9 mouse cellular contexts compared by ENCODE assay signal in genomic region chr13:59365460-59365859, GRCm38 (mm10).
A peak's percentile ranks its signal among the peaks of the same experiment; 100 is the strongest.
DNase-seq lines count a peak whose midpoint lies in the region; ATAC-seq and TF ChIP-seq lines count a peak whose summit lies in the region.
"Had no signal": no experiment of that assay in that cellular context is flagged by ENCODE, and none has a peak within 500 bp of the region (broad histone marks: within the 10 kb centered on the region; RNA-seq: fewer than 3 reads in every experiment).

No protein-coding gene starts in this region.

- H3K9me3 ChIP-seq in E14TG2a.4 (ENCODE audit: low read length) = no peaks in the 10 kb centered on the region
- H3K9me3 ChIP-seq: heart, embryonic 15.5 days had no signal

- DNase-seq in adrenal gland, adult 2 months = peak; percentile 58
- DNase-seq in embryo, embryonic 10 days (ENCODE audit: low spot score) = peak; percentile 89
- DNase-seq in gastrocnemius, postnatal 25 days = peak; percentile 27
- peak; percentile 14 for DNase-seq in large intestine, adult 2 months (ENCODE audit: low read depth, low spot score)
- DNase-seq in lung, adult 2 months = peak; percentile 61
- DNase-seq in right cerebral cortex, adult 18-20 months = peak; percentile 85

- H3K4me1 ChIP-seq in E14TG2a.4 (replicated peaks; ENCODE audit: low read depth, low read length) = 0 out of 2 replicates have a peak, but pooled peaks cover 3% of the 10 kb centered on the region
- no peaks in the 10 kb centered on the region for H3K4me1 ChIP-seq in lung, adult 2 months (ENCODE audit: control insufficient read depth, insufficient read depth, low read length)

- ATAC-seq in erythroid progenitor cell, adult 5-6 weeks (replicated peaks; ENCODE audit: low FRiP score, poor library complexity, severe bottlenecking) = no peak

- H3K27me3 ChIP-seq in E14TG2a.4 (ENCODE audit: insufficient read depth, low read length) = peaks cover 6% of the 10 kb centered on the region; the same call in 1 of the 2 replicates
- H3K27me3 ChIP-seq: heart, embryonic 15.5 days had no signal

- 38% methylated on average over 5 of the region's 5 CpGs for WGBS in large intestine, adult 2 months
- WGBS in lung, adult 2 months = 43% methylated on average over 5 of the region's 5 CpGs

- no peak overlapping the region for H3K4me3 ChIP-seq in E14TG2a.4 (replicated peaks; ENCODE audit: low read length)
- H3K4me3 ChIP-seq in lung, adult 2 months (replicated peaks; ENCODE audit: extremely low read depth, low read depth, low read length) = no peak overlapping the region
- H3K4me3 ChIP-seq: heart, embryonic 15.5 days had no signal

- no peaks in the 10 kb centered on the region for H3K36me3 ChIP-seq in E14TG2a.4 (ENCODE audit: insufficient read depth, low read length)
- H3K36me3 ChIP-seq: heart, embryonic 15.5 days had no signal

- peak; percentile 82 for TF ChIP-seq CTCF in E14TG2a.4 (conservative IDR thresholded peaks at IDR 0.05; ENCODE audit: low read length)
- peak; percentile 59 for TF ChIP-seq CTCF in lung, adult 2 months (IDR thresholded peaks at IDR 0.05; ENCODE audit: insufficient read depth, low read length)

- no peak for TF ChIP-seq POLR2A in lung, adult 2 months (IDR thresholded peaks at IDR 0.05; ENCODE audit: borderline replicate concordance, extremely low read depth, low read depth, low read length)

Comparison
In these comparisons a context has a peak if more than half of its experiments do, and no peak if none do; other contexts are left out.
1. DNase-seq: peak in every context shown above with its lines; median percentile 89 in embryo, embryonic 10 days; 85 in right cerebral cortex, adult 18-20 months; 61 in lung, adult 2 months; 58 in adrenal gland, adult 2 months; 27 in gastrocnemius, postnatal 25 days; 14 in large intestine, adult 2 months.